Mouse (Mus musculus): ENCODE results near the gene 1700029F12Rik.
"Not testable (repeated sequence)": the region's sequence is repeated elsewhere in the genome, so short reads cannot be mapped to it uniquely, and the experiment has no call there.

DNA sequence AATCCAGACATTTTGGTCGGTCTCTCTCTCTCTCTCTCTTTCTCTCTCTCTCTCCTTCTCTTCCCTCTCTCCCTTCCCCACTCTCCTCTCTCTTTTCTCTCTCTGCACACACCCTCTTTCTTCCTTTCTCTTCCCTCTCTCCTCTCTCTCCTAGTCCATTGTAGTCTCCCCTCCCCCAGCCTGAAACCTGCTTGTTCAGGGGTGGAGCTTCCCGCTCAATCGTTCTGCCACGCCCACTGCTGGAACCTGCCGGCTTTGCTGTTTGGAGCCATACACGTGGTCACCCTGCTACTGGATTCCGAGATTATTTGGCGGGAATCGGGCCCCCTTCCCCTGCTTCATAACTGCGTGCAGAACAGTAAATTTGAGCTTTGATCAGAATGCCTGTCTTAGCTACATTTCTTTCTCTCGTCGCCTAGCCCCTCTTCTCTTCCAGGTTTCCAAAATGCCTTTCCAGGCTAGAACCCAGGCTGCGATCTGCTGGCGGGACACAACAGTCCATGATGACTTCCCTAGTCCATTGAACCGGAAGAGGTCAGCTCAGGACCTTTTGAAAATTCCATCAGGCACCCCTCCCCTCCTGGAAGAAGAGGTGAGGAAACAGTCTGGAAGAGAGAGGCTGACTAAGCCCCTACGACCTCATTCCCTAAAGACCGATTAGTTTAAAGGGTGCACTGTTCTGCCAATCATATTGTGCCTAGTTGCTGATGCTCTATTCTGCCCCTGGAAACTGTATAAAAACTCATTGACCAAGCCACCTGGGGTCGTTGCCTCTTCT is 30.9 kb upstream of the 1700029F12Rik start:
- not testable (repeated sequence) for TF ChIP-seq POLR2A, CTCF (IDR thresholded peaks at IDR 0.05; ENCODE audit: insufficient read depth, low read depth, low read length)

All from olfactory bulb, adult 2 months (tissue).